Mouse (Mus musculus): ENCODE data around the gene Fars2. TPM values are rescaled to one million over a fixed set of nuclear protein-coding genes. Genes with fewer than 3 reads are reported as not detected.
"Not testable (repeated sequence)": the region's sequence is repeated elsewhere in the genome, so short reads cannot be mapped to it uniquely, and the experiment has no call there.

The Fars2 gene
- total and polyA plus RNA-seq, 3 experiments = 32.0 to 57.6 (median 54.6) TPM

DNA sequence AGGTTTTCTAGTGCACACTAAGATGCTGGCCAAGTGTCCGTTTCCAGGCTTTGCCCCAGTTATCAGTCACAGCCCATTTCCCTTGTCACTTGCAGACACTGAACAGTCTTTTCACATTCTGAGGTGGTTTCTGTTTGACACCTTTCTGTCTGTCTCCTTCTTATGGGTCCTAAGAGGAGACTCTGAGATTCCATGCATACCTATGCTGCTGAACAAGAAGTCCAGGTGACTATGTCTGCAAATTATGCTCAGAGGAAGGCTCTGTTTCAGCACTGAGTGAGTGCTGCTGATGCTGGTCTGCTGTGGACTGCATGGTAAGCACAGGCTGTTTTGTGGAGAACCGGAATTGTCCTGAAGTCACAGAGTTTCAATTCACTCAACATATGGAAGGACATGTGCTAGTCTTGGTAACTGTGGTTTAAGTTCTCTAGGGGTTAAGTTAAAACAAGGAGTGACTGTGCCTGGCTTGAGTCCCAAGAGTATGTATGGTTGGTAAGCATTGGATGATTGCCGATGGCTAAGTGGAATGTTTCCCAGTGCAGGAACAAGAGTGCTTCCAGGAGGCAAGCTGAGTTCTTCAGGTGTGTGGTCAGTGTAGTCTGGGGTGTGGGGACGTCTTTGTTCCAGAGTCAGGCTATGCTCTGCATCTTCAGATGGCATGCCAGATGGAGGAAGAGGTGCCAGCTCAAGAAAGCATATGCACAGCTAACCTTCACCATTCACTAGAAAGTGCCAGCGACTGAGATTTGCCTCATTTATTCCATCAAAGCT, 35.7 kb downstream of the Fars2 start:
- TF ChIP-seq CTCF (IDR thresholded peaks at IDR 0.05; ENCODE audit: low read depth, low read length) (no peak), GATA1 (IDR thresholded peaks at IDR 0.05; ENCODE audit: borderline replicate concordance, low read length) (no peak), GATA2 (IDR thresholded peaks at IDR 0.05; ENCODE audit: borderline replicate concordance, low read depth, low read length) (no peak), POLR2AphosphoS5 (IDR thresholded peaks at IDR 0.05; ENCODE audit: insufficient replicate concordance, low read depth, low read length) (no peak), TAL1 (conservative IDR thresholded peaks at IDR 0.05; ENCODE audit: low read depth, low read length) (no peak)
- DNase-seq (ENCODE audit: low spot score) (no peak), ATAC-seq (ENCODE audit: extremely low read depth, insufficient number of reproducible peaks, low FRiP score, poor library complexity, severe bottlenecking) (no peak)
- Histone ChIP-seq H3K4me3 (ENCODE audit: low read depth, low read length) (no peak overlapping the region), H3K4me1 (ENCODE audit: insufficient read depth, low read depth, low read length) (peaks cover 3% of the 10 kb centered on the region; the same call in 1 of the 2 replicates), H3K27me3 (ENCODE audit: insufficient read depth, low read length) (no peaks in the 10 kb centered on the region), H3K36me3 (replicated peaks) (peaks cover 53% of the 10 kb centered on the region), H3K9me3 (replicated peaks) (0 out of 2 replicates have a peak, but pooled peaks cover 4% of the 10 kb centered on the region)

- no peak for DNase-seq (ENCODE audit: low spot score)
- 0 out of 2 replicates have a peak, but pooled peaks cover 4% of the 10 kb centered on the region for H3K9me3 ChIP-seq (replicated peaks)
- H3K4me1 ChIP-seq (ENCODE audit: insufficient read depth, low read depth, low read length) = peaks cover 3% of the 10 kb centered on the region; the same call in 1 of the 2 replicates
- no peak for ATAC-seq (ENCODE audit: extremely low read depth, insufficient number of reproducible peaks, low FRiP score, poor library complexity, severe bottlenecking)
- H3K36me3 ChIP-seq (replicated peaks) = peaks cover 46% of the 10 kb centered on the region
- H3K4me3 ChIP-seq (ENCODE audit: low read depth, low read length) = no peak overlapping the region
- no peaks in the 10 kb centered on the region for H3K27me3 ChIP-seq (ENCODE audit: insufficient read depth, low read length)
- TF ChIP-seq GATA2 (IDR thresholded peaks at IDR 0.05; ENCODE audit: borderline replicate concordance, low read depth, low read length) = no peak
- TF ChIP-seq POLR2AphosphoS5 (IDR thresholded peaks at IDR 0.05; ENCODE audit: insufficient replicate concordance, low read depth, low read length) = no peak
Measured at GRCm38 (mm10) chr13:36156340-36156931, 39.2 kb downstream of the Fars2 start.

- DNase-seq (ENCODE audit: low spot score) (no peak), ATAC-seq (ENCODE audit: extremely low read depth, insufficient number of reproducible peaks, low FRiP score, poor library complexity, severe bottlenecking) (no peak)
- TF ChIP-seq TAL1 (conservative IDR thresholded peaks at IDR 0.05; ENCODE audit: low read depth, low read length) = no peak
- TF ChIP-seq GATA1 (IDR thresholded peaks at IDR 0.05; ENCODE audit: borderline replicate concordance, low read length) = no peak
- TF ChIP-seq GATA2 (IDR thresholded peaks at IDR 0.05; ENCODE audit: borderline replicate concordance, low read depth, low read length) = no peak
- TF ChIP-seq CTCF (IDR thresholded peaks at IDR 0.05; ENCODE audit: low read depth, low read length) = no peak
- TF ChIP-seq POLR2AphosphoS5 (IDR thresholded peaks at IDR 0.05; ENCODE audit: insufficient replicate concordance, low read depth, low read length) = no peak
- no peaks in the 10 kb centered on the region for H3K9me3 ChIP-seq (replicated peaks)
- H3K4me1 ChIP-seq (ENCODE audit: insufficient read depth, low read depth, low read length) = peaks cover 2% of the 10 kb centered on the region; the same call in 1 of the 2 replicates
- H3K27me3 ChIP-seq (ENCODE audit: insufficient read depth, low read length) = no peaks in the 10 kb centered on the region
- peaks cover 32% of the 10 kb centered on the region for H3K36me3 ChIP-seq (replicated peaks)
- no peak overlapping the region for H3K4me3 ChIP-seq (ENCODE audit: low read depth, low read length)
Measured at GRCm38 (mm10) chr13:36163411-36163810, 46.2 kb downstream of the Fars2 start.

DNA sequence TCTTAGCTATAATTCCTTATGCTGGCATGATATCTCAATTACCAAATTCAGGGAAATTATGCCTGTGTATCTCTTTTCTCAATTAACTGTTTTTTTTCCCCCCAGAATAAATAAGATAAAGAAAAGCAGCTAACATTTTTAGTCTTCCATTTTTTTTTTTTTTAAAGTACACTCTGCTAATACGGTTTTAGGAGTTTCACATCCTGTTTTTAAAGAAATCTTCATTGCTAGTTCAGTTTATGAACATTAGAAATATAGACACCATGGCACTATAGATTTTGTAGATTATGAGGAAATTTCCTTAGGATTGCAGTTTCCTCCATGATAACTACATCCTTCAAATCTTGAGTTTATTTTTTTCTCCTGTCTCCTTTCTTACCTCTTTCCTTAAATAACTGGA, 46.7 kb downstream of the Fars2 start:
- Histone ChIP-seq H3K4me1 (ENCODE audit: insufficient read depth, low read depth, low read length) (peaks cover 2% of the 10 kb centered on the region; the same call in 1 of the 2 replicates), H3K36me3 (replicated peaks) (peaks cover 32% of the 10 kb centered on the region), H3K9me3 (replicated peaks) (no peaks in the 10 kb centered on the region), H3K4me3 (ENCODE audit: low read depth, low read length) (no peak overlapping the region), H3K27me3 (ENCODE audit: insufficient read depth, low read length) (no peaks in the 10 kb centered on the region)
- ATAC-seq (ENCODE audit: extremely low read depth, insufficient number of reproducible peaks, low FRiP score, poor library complexity, severe bottlenecking) = no peak
- no peak for DNase-seq (ENCODE audit: low spot score)
- no peak for TF ChIP-seq CTCF (IDR thresholded peaks at IDR 0.05; ENCODE audit: low read depth, low read length)
- TF ChIP-seq GATA1 (IDR thresholded peaks at IDR 0.05; ENCODE audit: borderline replicate concordance, low read length) = no peak
- TF ChIP-seq TAL1 (conservative IDR thresholded peaks at IDR 0.05; ENCODE audit: low read depth, low read length) = no peak
- TF ChIP-seq GATA2 (IDR thresholded peaks at IDR 0.05; ENCODE audit: borderline replicate concordance, low read depth, low read length) = no peak
- no peak for TF ChIP-seq POLR2AphosphoS5 (IDR thresholded peaks at IDR 0.05; ENCODE audit: insufficient replicate concordance, low read depth, low read length)

DNA sequence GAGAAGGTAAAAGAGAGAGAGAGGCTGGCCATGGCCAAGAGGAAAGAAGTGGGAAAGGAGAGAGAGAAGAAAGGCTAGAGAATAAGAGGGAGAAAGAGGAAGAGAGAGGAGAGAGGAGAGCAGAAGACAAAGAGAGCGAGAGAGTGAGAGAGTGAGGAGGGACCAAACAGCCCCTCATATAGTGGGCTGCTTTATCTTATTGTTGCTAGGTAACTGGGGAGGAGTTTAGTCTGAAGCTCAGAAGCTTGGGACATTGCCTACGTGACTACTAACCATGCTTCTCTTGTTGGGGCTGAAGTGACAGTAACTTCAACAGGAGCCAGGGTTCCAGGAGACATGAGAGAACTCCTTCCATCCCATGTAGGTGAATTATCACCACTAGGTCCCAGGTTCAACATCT, 55.8 kb downstream of the Fars2 start:
- Histone ChIP-seq H3K36me3 (replicated peaks) (peaks cover 16% of the 10 kb centered on the region), H3K4me1 (ENCODE audit: insufficient read depth, low read depth, low read length) (peaks cover 16% of the 10 kb centered on the region)
- H3K9me3 ChIP-seq (replicated peaks); ATAC-seq (ENCODE audit: extremely low read depth, insufficient number of reproducible peaks, low FRiP score, poor library complexity, severe bottlenecking); H3K27me3 ChIP-seq (ENCODE audit: insufficient read depth, low read length); H3K4me3 ChIP-seq (ENCODE audit: low read depth, low read length); DNase-seq (ENCODE audit: low spot score): not testable (repeated sequence)

GRCm38 (mm10) chr13:36174101-36174500, 56.9 kb downstream of the Fars2 start:
- TF ChIP-seq GATA1 (IDR thresholded peaks at IDR 0.05; ENCODE audit: borderline replicate concordance, low read length) = no peak
- TF ChIP-seq TAL1 (conservative IDR thresholded peaks at IDR 0.05; ENCODE audit: low read depth, low read length) = no peak
- no peak for TF ChIP-seq POLR2AphosphoS5 (IDR thresholded peaks at IDR 0.05; ENCODE audit: insufficient replicate concordance, low read depth, low read length)
- TF ChIP-seq CTCF (IDR thresholded peaks at IDR 0.05; ENCODE audit: low read depth, low read length) = no peak
- H3K9me3 ChIP-seq (replicated peaks) = no peaks in the 10 kb centered on the region
- DNase-seq (ENCODE audit: low spot score) (no peak), ATAC-seq (ENCODE audit: extremely low read depth, insufficient number of reproducible peaks, low FRiP score, poor library complexity, severe bottlenecking) (no peak)
- no peak overlapping the region for H3K4me3 ChIP-seq (ENCODE audit: low read depth, low read length)
- H3K4me1 ChIP-seq (ENCODE audit: insufficient read depth, low read depth, low read length) = peaks cover 16% of the 10 kb centered on the region
- peaks cover 16% of the 10 kb centered on the region for H3K36me3 ChIP-seq (replicated peaks)
- H3K27me3 ChIP-seq (ENCODE audit: insufficient read depth, low read length) = no peaks in the 10 kb centered on the region
